Mouse (Mus musculus) hindbrain, postnatal 0 days (tissue): Measurements from ENCODE around the gene Apoe. TPM values are rescaled to one million over a fixed set of nuclear protein-coding genes. Genes with fewer than 3 reads are reported as not detected.

Source experiments
- ATAC-seq: fragments of 200-750 bp; cut with Nextera tagmentation; 2 replicates; pipeline ENCODE4 v1.8.0; 2017; ENCODE audit warnings: mild to moderate bottlenecking, moderate TSS enrichment, moderate library complexity
- DNase-seq: peaks from one replicate; pipeline ENCODE4 v3.0.0-alpha.2; 2015; ENCODE audit warnings: low spot score
- H3K27ac ChIP-seq: fragments of 300-500 bp; sonication (generic); 2 replicates; pipeline ENCODE4 v1.5.1; 2014; ENCODE audit warnings: mild to moderate bottlenecking
- H3K27me3 ChIP-seq: fragments of 300-500 bp; sonication (generic); 2 replicates; pipeline ENCODE4 v1.6.1; 2014; ENCODE audit warnings: low read length, mixed read lengths; ENCODE audit not compliant: insufficient read depth
- H3K36me3 ChIP-seq: fragments of 300-500 bp; sonication (generic); 2 replicates; pipeline ENCODE4 v1.6.1; 2014; ENCODE audit warnings: low read length, mixed read lengths; ENCODE audit not compliant: insufficient read depth
- H3K4me1 ChIP-seq: fragments of 300-500 bp; sonication (generic); 2 replicates; pipeline ENCODE4 v1.6.1; 2014; ENCODE audit warnings: antibody characterized with exemption, low read length, mixed read lengths; ENCODE audit not compliant: insufficient read depth
- H3K4me2 ChIP-seq: fragments of 300-500 bp; sonication (generic); 2 replicates; pipeline ENCODE4 v1.6.1; 2014; ENCODE audit warnings: low read depth, mild to moderate bottlenecking, low read length, moderate library complexity, mixed read lengths
- H3K4me3 ChIP-seq: fragments of 300-500 bp; sonication (generic); 2 replicates; pipeline ENCODE4 v1.5.1; 2014; ENCODE audit warnings: low read length
- H3K9ac ChIP-seq: fragments of 300-500 bp; sonication (generic); replicated peaks from 2 replicates; pipeline ENCODE4 v1.6.1; 2014; ENCODE audit warnings: mild to moderate bottlenecking, low read length, moderate library complexity, mixed read lengths
- H3K9me3 ChIP-seq: fragments of 300-500 bp; sonication (generic); 2 replicates; pipeline ENCODE4 v1.6.1; 2016; ENCODE audit warnings: low read length, mixed read lengths
- CTCF ChIP-seq: IDR thresholded peaks from 2 replicates; pipeline ENCODE4 v1.5.1; 2016; ENCODE audit warnings: antibody characterized with exemption, control low read depth, low read depth
- WGBS: fragments of 180-500 bp; shearing (Covaris S2); extraction: QIAGEN DNeasy Blood & Tissue Kit; methylation state at CpG from one replicate; pipeline ENCODE4 v1.1.7; 2014; 5-methylcytosine and 5-hydroxymethylcytosine counted together
- polyA plus RNA-seq: library from polyadenylated mRNA; unstranded; fragments of >200 nt; fragmentation: Nextera tagmentation; extraction: Ambion mirVana; gene quantifications from 2 replicates; pipeline ENCODE4 v1.2.1, GENCODE M21; 2015
- total RNA-seq: library from RNA; depleted of rRNA; stranded (reverse); fragments of >200 nt; gene quantifications from 2 replicates; pipeline ENCODE4 v1.2.3, GENCODE M21; 2014; rRNA removed

Apoe gene
- total RNA-seq (2,123 and 2,525 TPM in 2 replicates), polyA plus RNA-seq (3,307 and 3,685 TPM in 2 replicates)

GRCm38 (mm10) chr7:19698907-19699826 lies at the start of gene Apoe:
Apoe (minus strand) TSS chr7:19699188.
- peak; percentile 81 for DNase-seq
- Histone ChIP-seq H3K4me3 (peak within 1 kb of the TSS; percentile 40), H3K36me3 (peaks cover 5% of the 10 kb centered on the region; the same call in 1 of the 2 replicates), H3K9me3 (no peaks in the 10 kb centered on the region), H3K27me3 (no peaks in the 10 kb centered on the region), H3K4me1 (peaks cover 9% of the 10 kb centered on the region), H3K27ac (peak within 1 kb of the TSS; percentile 78), H3K9ac (peak within 1 kb of the TSS; percentile 58), H3K4me2 (peak within 1 kb of the TSS; percentile 56)
- WGBS = 1% methylated on average over 20 of the region's 20 CpGs
- TF ChIP-seq CTCF = 0 out of 2 replicates have a peak, but pooled peaks have one; percentile 15
- ATAC-seq = peak; percentile 88

- DNase-seq = no peak
- no peak for TF ChIP-seq CTCF
- Histone ChIP-seq H3K4me1 (peaks cover 25% of the 10 kb centered on the region), H3K27ac (no peak overlapping the region), H3K4me3 (peak overlapping the region; percentile 84), H3K9me3 (no peaks in the 10 kb centered on the region), H3K27me3 (no peaks in the 10 kb centered on the region), H3K4me2 (peak overlapping the region; percentile 91), H3K9ac (peak overlapping the region; percentile 84; the same call in 1 of the 2 replicates), H3K36me3 (no peaks in the 10 kb centered on the region)
- 10% methylated on average over 25 of the region's 25 CpGs for WGBS
- ATAC-seq = no peak
Measured at GRCm38 (mm10) chr7:19747420-19748218, 48.6 kb upstream of the Apoe start.

- Histone ChIP-seq H3K9ac (no peak overlapping the region), H3K27ac (peak overlapping the region; percentile 26; the same call in 1 of the 2 replicates), H3K27me3 (no peaks in the 10 kb centered on the region), H3K4me1 (peaks cover 25% of the 10 kb centered on the region), H3K36me3 (no peaks in the 10 kb centered on the region), H3K4me2 (peak overlapping the region; percentile 91), H3K4me3 (no peak overlapping the region), H3K9me3 (no peaks in the 10 kb centered on the region)
- WGBS = 28% methylated on average over 6 of the region's 6 CpGs
- ATAC-seq (no peak), DNase-seq (peak; percentile 48)
- no peak for TF ChIP-seq CTCF
Measured at GRCm38 (mm10) chr7:19746426-19747201, 47.6 kb upstream of the Apoe start.

GRCm38 (mm10) chr7:19745971-19746370 lies 47.0 kb upstream of the Apoe start:
- WGBS = 77% methylated on average over 9 of the region's 10 CpGs
- ATAC-seq = no peak

GRCm38 (mm10) chr7:19744590-19745385 lies 45.8 kb upstream of the Apoe start:
- H3K4me3 ChIP-seq = no peak overlapping the region
- H3K9me3 ChIP-seq = no peaks in the 10 kb centered on the region
- no peak overlapping the region for H3K9ac ChIP-seq
- 62% methylated on average over 14 of the region's 14 CpGs for WGBS
- no peak for DNase-seq
- no peaks in the 10 kb centered on the region for H3K27me3 ChIP-seq
- H3K27ac ChIP-seq = peak overlapping the region; percentile 1; the same call in 1 of the 2 replicates
- TF ChIP-seq CTCF = no peak
- no peaks in the 10 kb centered on the region for H3K36me3 ChIP-seq
- ATAC-seq = no peak
- peaks cover 20% of the 10 kb centered on the region for H3K4me1 ChIP-seq
- no peak overlapping the region for H3K4me2 ChIP-seq

More at GRCm38 (mm10) chr7:19745971-19746370, 47.0 kb upstream of the Apoe start:
- no peak overlapping the region for H3K4me3 ChIP-seq
- TF ChIP-seq CTCF = no peak
- H3K4me1 ChIP-seq = peaks cover 25% of the 10 kb centered on the region
- no peaks in the 10 kb centered on the region for H3K9me3 ChIP-seq
- no peak for DNase-seq
- no peaks in the 10 kb centered on the region for H3K36me3 ChIP-seq
- H3K4me2 ChIP-seq = no peak overlapping the region
- H3K9ac ChIP-seq = no peak overlapping the region
- no peaks in the 10 kb centered on the region for H3K27me3 ChIP-seq
- no peak overlapping the region for H3K27ac ChIP-seq
